ENCODE assay signal across 22 mouse cellular contexts in genomic region chr13:75503394-75503793, GRCm38 (mm10).
A peak's percentile ranks its signal among the peaks of the same experiment; 100 is the strongest.
DNase-seq lines count a peak whose midpoint lies in the region; ATAC-seq and TF ChIP-seq lines count a peak whose summit lies in the region.
"Had no signal": no experiment of that assay in that cellular context is flagged by ENCODE, and none has a peak within 500 bp of the region (broad histone marks: within the 10 kb centered on the region; RNA-seq: fewer than 3 reads in every experiment).

No protein-coding gene starts in this region.

- H3K4me2 ChIP-seq in liver, postnatal 0 days (ENCODE audit: low read depth, low read length) = no peak overlapping the region
- no peak overlapping the region for H3K4me2 ChIP-seq in liver, embryonic 11.5 days
- no peak overlapping the region for H3K4me2 ChIP-seq in kidney, embryonic 14.5 days (replicated peaks; ENCODE audit: low read depth, low read length)
- H3K4me2 ChIP-seq: embryonic facial prominence, embryonic 12.5 days; forebrain, embryonic 13.5 days; forebrain, embryonic 15.5 days had no signal

- DNase-seq in liver, postnatal 0 days = no peak
- DNase-seq in liver, embryonic 11.5 days (ENCODE audit: low spot score) = no peak
- DNase-seq in 416B (ENCODE audit: low read depth) = peak; percentile 14
- peak; percentile 39 for DNase-seq in NIH3T3 (ENCODE audit: low read depth)
- DNase-seq in adrenal gland, postnatal 25 days = no peak
- DNase-seq in left cerebral cortex, postnatal 10 days (ENCODE audit: extremely low spot score in 1 of 2, low spot score in 2 of 2) = no peak
- DNase-seq: adrenal gland, adult 2 months; adrenal gland, postnatal 10 days; adrenal gland, postnatal 36 days; cerebellum, adult 11-12 months; cerebellum, adult 2 months; cerebellum, adult 9-10 months; cerebellum, postnatal 10 days; cerebellum, postnatal 25 days had no signal

- H3K36me3 ChIP-seq in liver, postnatal 0 days (replicated peaks; ENCODE audit: insufficient read depth, low read length) = no peaks in the 10 kb centered on the region
- H3K36me3 ChIP-seq in liver, embryonic 11.5 days (ENCODE audit: control insufficient read depth, insufficient read depth, low read length) = no peaks in the 10 kb centered on the region
- no peaks in the 10 kb centered on the region for H3K36me3 ChIP-seq in kidney, embryonic 14.5 days (ENCODE audit: control insufficient read depth, insufficient read depth, low read length)
- H3K36me3 ChIP-seq: embryonic facial prominence, embryonic 10.5 days; embryonic facial prominence, embryonic 12.5 days; forebrain, embryonic 15.5 days; G1E had no signal

- intact Hi-C loops in left cerebral cortex, postnatal 10 days (cut with DNase I) = no loop called here

- no peak for TF ChIP-seq CTCF in liver, postnatal 0 days (IDR thresholded peaks at IDR 0.05; ENCODE audit: low read depth)

- TF ChIP-seq EP300 in liver, postnatal 0 days (IDR thresholded peaks at IDR 0.05; ENCODE audit: low read depth) = no peak

- H3K9ac ChIP-seq in liver, postnatal 0 days (replicated peaks) = no peak overlapping the region
- H3K9ac ChIP-seq in liver, embryonic 11.5 days (ENCODE audit: low read depth, low read length) = no peak overlapping the region
- no peak overlapping the region for H3K9ac ChIP-seq in kidney, embryonic 14.5 days (ENCODE audit: low read depth, low read length)
- H3K9ac ChIP-seq: embryonic facial prominence, embryonic 12.5 days; forebrain, embryonic 13.5 days; forebrain, embryonic 15.5 days had no signal

- no peak overlapping the region for H3K27ac ChIP-seq in liver, postnatal 0 days (ENCODE audit: low read depth)
- no peak overlapping the region for H3K27ac ChIP-seq in liver, embryonic 11.5 days (ENCODE audit: low read depth, low read length)
- no peak overlapping the region for H3K27ac ChIP-seq in kidney, embryonic 14.5 days (ENCODE audit: low read depth, low read length)
- H3K27ac ChIP-seq: embryonic facial prominence, embryonic 10.5 days; embryonic facial prominence, embryonic 12.5 days; forebrain, embryonic 13.5 days; forebrain, embryonic 15.5 days had no signal

- H3K9me3 ChIP-seq in liver, postnatal 0 days (ENCODE audit: low read length) = no peaks in the 10 kb centered on the region
- no peaks in the 10 kb centered on the region for H3K9me3 ChIP-seq in liver, embryonic 11.5 days (ENCODE audit: control insufficient read depth, low read length)
- H3K9me3 ChIP-seq in kidney, embryonic 14.5 days (ENCODE audit: control insufficient read depth, low read length) = no peaks in the 10 kb centered on the region
- H3K9me3 ChIP-seq: embryonic facial prominence, embryonic 10.5 days; embryonic facial prominence, embryonic 12.5 days; forebrain, embryonic 13.5 days; forebrain, embryonic 15.5 days; G1E had no signal

- peak; percentile 40; the same call in 1 of the 2 replicates for ATAC-seq in liver, postnatal 0 days
- ATAC-seq in liver, embryonic 11.5 days (replicated peaks; ENCODE audit: low FRiP score) = no peak
- ATAC-seq in kidney, embryonic 14.5 days (ENCODE audit: low FRiP score, low TSS enrichment) = no peak
- ATAC-seq: CD4-positive, CD25-positive, alpha-beta regulatory T cell, adult 4 months; forebrain, embryonic 13.5 days; forebrain, embryonic 15.5 days had no signal

- H3K27me3 ChIP-seq in liver, postnatal 0 days (ENCODE audit: insufficient read depth, low read length) = no peaks in the 10 kb centered on the region
- no peaks in the 10 kb centered on the region for H3K27me3 ChIP-seq in liver, embryonic 11.5 days (replicated peaks; ENCODE audit: control insufficient read depth, insufficient read depth, low read length)
- H3K27me3 ChIP-seq in kidney, embryonic 14.5 days (ENCODE audit: control insufficient read depth, insufficient read depth, low read length) = no peaks in the 10 kb centered on the region
- H3K27me3 ChIP-seq: CH12.LX; embryonic facial prominence, embryonic 12.5 days; forebrain, embryonic 13.5 days; forebrain, embryonic 15.5 days had no signal

- H3K4me3 ChIP-seq in liver, postnatal 0 days (ENCODE audit: low read depth, low read length) = no peak overlapping the region
- H3K4me3 ChIP-seq in liver, embryonic 11.5 days (ENCODE audit: low read depth, low read length) = no peak overlapping the region
- H3K4me3 ChIP-seq in kidney, embryonic 14.5 days (ENCODE audit: low read length) = no peak overlapping the region
- H3K4me3 ChIP-seq: embryonic facial prominence, embryonic 10.5 days; embryonic facial prominence, embryonic 12.5 days; forebrain, embryonic 13.5 days; forebrain, embryonic 15.5 days had no signal

- no peaks in the 10 kb centered on the region for H3K4me1 ChIP-seq in liver, postnatal 0 days (ENCODE audit: insufficient read depth)
- no peaks in the 10 kb centered on the region for H3K4me1 ChIP-seq in liver, embryonic 11.5 days (replicated peaks; ENCODE audit: control insufficient read depth, insufficient read depth, low read length)
- H3K4me1 ChIP-seq in kidney, embryonic 14.5 days (ENCODE audit: control insufficient read depth, insufficient read depth, low read length) = no peaks in the 10 kb centered on the region
- H3K4me1 ChIP-seq: embryonic facial prominence, embryonic 10.5 days; embryonic facial prominence, embryonic 12.5 days; forebrain, embryonic 13.5 days; forebrain, embryonic 15.5 days had no signal

Comparison
In these comparisons a context has a peak if more than half of its experiments do, and no peak if none do; other contexts are left out.
1. DNase-seq: peak in 416B (single experiment) and NIH3T3 (single experiment); none in liver, postnatal 0 days (single experiment), liver, embryonic 11.5 days (single experiment), adrenal gland, postnatal 25 days (single experiment) and left cerebral cortex, postnatal 10 days (0 of 2).